Mouse (Mus musculus): ENCODE results near the gene Mbd3. TPM values are rescaled to one million over a fixed set of nuclear protein-coding genes. Genes with fewer than 3 reads are reported as not detected.

Mbd3 gene
- total RNA-seq (2015; ENCODE audit: low replicate concordance) (11.9 and 38.4 TPM in 2 replicates), total RNA-seq (2017; ENCODE audit: low replicate concordance) (10.5 and 21.3 TPM in 2 replicates)

GRCm38 (mm10) chr10:80399191-80399972, at the start of gene Mbd3:
Gene Mbd3, minus strand, starts transcription at chr10:80399550.
- peak; percentile 89 for ATAC-seq (replicated peaks; ENCODE audit: low FRiP score, poor library complexity, severe bottlenecking)

- ATAC-seq (replicated peaks; ENCODE audit: low FRiP score, poor library complexity, severe bottlenecking), result peak; percentile 81
Measured at GRCm38 (mm10) chr10:80445898-80446601, 46.7 kb upstream of the Mbd3 start.

- no peak for ATAC-seq (replicated peaks; ENCODE audit: low FRiP score, poor library complexity, severe bottlenecking)
Measured at GRCm38 (mm10) chr10:80445052-80445451, 45.7 kb upstream of the Mbd3 start.

GRCm38 (mm10) chr10:80444339-80445045, 45.1 kb upstream of the Mbd3 start:
- ATAC-seq (replicated peaks; ENCODE audit: low FRiP score, poor library complexity, severe bottlenecking), result no peak

GRCm38 (mm10) chr10:80443575-80444278, 44.4 kb upstream of the Mbd3 start:
- no peak for ATAC-seq (replicated peaks; ENCODE audit: low FRiP score, poor library complexity, severe bottlenecking)

- no peak for ATAC-seq (replicated peaks; ENCODE audit: low FRiP score, poor library complexity, severe bottlenecking)
Measured at GRCm38 (mm10) chr10:80442989-80443388, 43.6 kb upstream of the Mbd3 start.

- ATAC-seq (replicated peaks; ENCODE audit: low FRiP score, poor library complexity, severe bottlenecking), result no peak
Measured at GRCm38 (mm10) chr10:80441598-80441997, 42.2 kb upstream of the Mbd3 start.

- ATAC-seq (replicated peaks; ENCODE audit: low FRiP score, poor library complexity, severe bottlenecking), result no peak
Measured at GRCm38 (mm10) chr10:80440031-80440430, 40.7 kb upstream of the Mbd3 start.

- no peak for ATAC-seq (replicated peaks; ENCODE audit: low FRiP score, poor library complexity, severe bottlenecking)
Measured at GRCm38 (mm10) chr10:80437973-80438372, 38.6 kb upstream of the Mbd3 start.

- ATAC-seq (replicated peaks; ENCODE audit: low FRiP score, poor library complexity, severe bottlenecking), result no peak
Measured at GRCm38 (mm10) chr10:80436276-80436675, 36.9 kb upstream of the Mbd3 start.

GRCm38 (mm10) chr10:80435764-80436163, 36.4 kb upstream of the Mbd3 start:
- ATAC-seq (replicated peaks; ENCODE audit: low FRiP score, poor library complexity, severe bottlenecking), result peak; percentile 19

- no peak for ATAC-seq (replicated peaks; ENCODE audit: low FRiP score, poor library complexity, severe bottlenecking)
Measured at GRCm38 (mm10) chr10:80434823-80435222, 35.5 kb upstream of the Mbd3 start.

- no peak for ATAC-seq (replicated peaks; ENCODE audit: low FRiP score, poor library complexity, severe bottlenecking)
Measured at GRCm38 (mm10) chr10:80434233-80434592, 34.9 kb upstream of the Mbd3 start.

- ATAC-seq (replicated peaks; ENCODE audit: low FRiP score, poor library complexity, severe bottlenecking), result peak; percentile 82
Measured at GRCm38 (mm10) chr10:80433513-80434232, 34.3 kb upstream of the Mbd3 start, which contains the start of gene Tcf3. Gene Tcf3, minus strand, starts transcription at chr10:80433647.

- no peak for ATAC-seq (replicated peaks; ENCODE audit: low FRiP score, poor library complexity, severe bottlenecking)
Measured at GRCm38 (mm10) chr10:80432936-80433512, 33.7 kb upstream of the Mbd3 start.

GRCm38 (mm10) chr10:80432387-80432785, 33.0 kb upstream of the Mbd3 start:
- ATAC-seq (replicated peaks; ENCODE audit: low FRiP score, poor library complexity, severe bottlenecking), result no peak

- ATAC-seq (replicated peaks; ENCODE audit: low FRiP score, poor library complexity, severe bottlenecking), result no peak
Measured at GRCm38 (mm10) chr10:80431570-80432386, 32.4 kb upstream of the Mbd3 start.

GRCm38 (mm10) chr10:80430375-80430980, 31.1 kb upstream of the Mbd3 start:
- no peak for ATAC-seq (replicated peaks; ENCODE audit: low FRiP score, poor library complexity, severe bottlenecking)
